ENCODE assay signal across 8 mouse cellular contexts in genomic region chr11:116110540-116110939, GRCm38 (mm10). TPM values are rescaled to one million over a fixed set of nuclear protein-coding genes. Genes with fewer than 3 reads are reported as not detected.
A peak's percentile ranks its signal among the peaks of the same experiment; 100 is the strongest.
DNase-seq lines count a peak whose midpoint lies in the region; ATAC-seq and TF ChIP-seq lines count a peak whose summit lies in the region.

No protein-coding gene starts in this region.

- DNase-seq in spleen, adult 2 months (ENCODE audit: low read depth in 1 of 2, low spot score in 2 of 2), result no peak
- DNase-seq in spleen, postnatal 4 days (ENCODE audit: low spot score in 2 of 2), result no peak
- peak; percentile 86 for DNase-seq in lung, postnatal 0 days (ENCODE audit: low spot score)
- DNase-seq in right cerebral cortex, postnatal 4 days, result no peak
- DNase-seq in thymus, postnatal 10 days (ENCODE audit: low spot score in 2 of 2), result no peak
- no peak for DNase-seq in cerebellum, adult 9-11 months
- DNase-seq in layer of hippocampus, adult 9-11 months, result no peak

- TF ChIP-seq EP300 in lung, postnatal 0 days (IDR thresholded peaks at IDR 0.05), result peak; percentile 27; the same call in 1 of the 2 replicates

- TF ChIP-seq POLR2A in spleen, adult 2 months (IDR thresholded peaks at IDR 0.05; ENCODE audit: low read depth, low read length), result no peak

- peaks cover 9% of the 10 kb centered on the region for H3K27me3 ChIP-seq in spleen, adult 2 months (ENCODE audit: control insufficient read depth, insufficient read depth, low read length)
- peaks cover 68% of the 10 kb centered on the region for H3K27me3 ChIP-seq in hindbrain, embryonic 13.5 days
- 0 out of 2 replicates have a peak, but pooled peaks cover 10% of the 10 kb centered on the region for H3K27me3 ChIP-seq in lung, postnatal 0 days (replicated peaks; ENCODE audit: insufficient read depth, low read length)

- H3K36me3 ChIP-seq in spleen, adult 2 months (ENCODE audit: control insufficient read depth, insufficient read depth, low read length), result no peaks in the 10 kb centered on the region
- no peaks in the 10 kb centered on the region for H3K36me3 ChIP-seq in hindbrain, embryonic 13.5 days
- 0 out of 2 replicates have a peak, but pooled peaks cover 6% of the 10 kb centered on the region for H3K36me3 ChIP-seq in lung, postnatal 0 days (ENCODE audit: insufficient read depth, low read length)

- no peaks in the 10 kb centered on the region for H3K9me3 ChIP-seq in hindbrain, embryonic 13.5 days
- no peaks in the 10 kb centered on the region for H3K9me3 ChIP-seq in lung, postnatal 0 days (ENCODE audit: low read length)

- peaks cover 10% of the 10 kb centered on the region for H3K4me1 ChIP-seq in spleen, adult 2 months (ENCODE audit: control insufficient read depth, insufficient read depth, insufficient read length)
- peaks cover 47% of the 10 kb centered on the region for H3K4me1 ChIP-seq in hindbrain, embryonic 13.5 days (replicated peaks)
- peaks cover 12% of the 10 kb centered on the region; the same call in 1 of the 2 replicates for H3K4me1 ChIP-seq in lung, postnatal 0 days (ENCODE audit: insufficient read depth, low read depth, low read length)

- peak overlapping the region; percentile 46; the same call in 1 of the 2 replicates for H3K4me3 ChIP-seq in spleen, adult 2 months (ENCODE audit: extremely low read depth, insufficient read depth, insufficient read length)
- peak overlapping the region; percentile 40 for H3K4me3 ChIP-seq in hindbrain, embryonic 13.5 days
- H3K4me3 ChIP-seq in lung, postnatal 0 days (ENCODE audit: low read depth, low read length), result peak overlapping the region; percentile 57

- no peak for TF ChIP-seq CTCF in spleen, adult 2 months (IDR thresholded peaks at IDR 0.05; ENCODE audit: extremely low read depth, insufficient read depth, insufficient read length, insufficient replicate concordance)
- TF ChIP-seq CTCF in lung, postnatal 0 days (IDR thresholded peaks at IDR 0.05), result no peak

- peak overlapping the region; percentile 72 for H3K27ac ChIP-seq in spleen, adult 2 months (ENCODE audit: insufficient read depth, low read length)
- H3K27ac ChIP-seq in hindbrain, embryonic 13.5 days, result no peak overlapping the region
- peak overlapping the region; percentile 58 for H3K27ac ChIP-seq in lung, postnatal 0 days (ENCODE audit: low read length)

- WGBS in spleen, adult 2 months, result 21% methylated on average over 10 of the region's 10 CpGs
- WGBS in hindbrain, embryonic 13.5 days, result 35% methylated on average over 10 of the region's 10 CpGs
- WGBS in lung, postnatal 0 days, result 13% methylated on average over 10 of the region's 10 CpGs

- H3K4me2 ChIP-seq in hindbrain, embryonic 13.5 days, result peak overlapping the region; percentile 57
- peak overlapping the region; percentile 65 for H3K4me2 ChIP-seq in lung, postnatal 0 days (replicated peaks; ENCODE audit: low read depth, low read length)

- peak overlapping the region; percentile 63; the same call in 1 of the 2 replicates for H3K9ac ChIP-seq in hindbrain, embryonic 13.5 days
- peak overlapping the region; percentile 50; the same call in 1 of the 2 replicates for H3K9ac ChIP-seq in lung, postnatal 0 days (replicated peaks; ENCODE audit: low read depth)

- ATAC-seq in hindbrain, embryonic 13.5 days (ENCODE audit: low FRiP score), result no peak
- peak; percentile 65 for ATAC-seq in lung, postnatal 0 days

RNA-seq across cellular contexts. Expression of gene Trim47, which starts 16.5 kb away (rescaled TPM):
- 19.4 and 26.1 TPM in 2 replicates for polyA plus RNA-seq in spleen, adult 2 months (2012; rRNA removed)
- 3.9 and 4.5 TPM in 2 replicates for polyA plus RNA-seq in hindbrain, embryonic 13.5 days (2015; fragmentation: Nextera tagmentation; extraction: Ambion mirVana)
- polyA plus RNA-seq in lung, postnatal 0 days (2015; fragmentation: Nextera tagmentation; extraction: Ambion mirVana), result 26.3 and 28.8 TPM in 2 replicates

RNA-seq across cellular contexts. Expression of gene Trim65, which starts 20.4 kb away (rescaled TPM):
- 23.7 and 26.0 TPM in 2 replicates for polyA plus RNA-seq in spleen, adult 2 months (2012; rRNA removed)
- polyA plus RNA-seq in hindbrain, embryonic 13.5 days (2015; fragmentation: Nextera tagmentation; extraction: Ambion mirVana), result 1.9 and 2.3 TPM in 2 replicates
- 3.9 TPM in 2 replicates for polyA plus RNA-seq in lung, postnatal 0 days (2015; fragmentation: Nextera tagmentation; extraction: Ambion mirVana)

RNA-seq across cellular contexts. Expression of gene Wbp2, which starts 23.7 kb away (rescaled TPM):
- polyA plus RNA-seq in spleen, adult 2 months (2012; rRNA removed), result 135 and 162 TPM in 2 replicates
- 129 and 133 TPM in 2 replicates for polyA plus RNA-seq in hindbrain, embryonic 13.5 days (2015; fragmentation: Nextera tagmentation; extraction: Ambion mirVana)
- polyA plus RNA-seq in lung, postnatal 0 days (2015; fragmentation: Nextera tagmentation; extraction: Ambion mirVana), result 84.8 and 108 TPM in 2 replicates

RNA-seq across cellular contexts. Expression of gene Mrpl38, which starts 28.1 kb away (rescaled TPM):
- 37.3 and 40.3 TPM in 2 replicates for polyA plus RNA-seq in spleen, adult 2 months (2012; rRNA removed)
- 76.4 and 78.2 TPM in 2 replicates for polyA plus RNA-seq in hindbrain, embryonic 13.5 days (2015; fragmentation: Nextera tagmentation; extraction: Ambion mirVana)
- 44.1 and 45.9 TPM in 2 replicates for polyA plus RNA-seq in lung, postnatal 0 days (2015; fragmentation: Nextera tagmentation; extraction: Ambion mirVana)

RNA-seq across cellular contexts. Expression of gene Unc13d, which starts 32.8 kb away (rescaled TPM):
- 49.4 and 65.0 TPM in 2 replicates for polyA plus RNA-seq in spleen, adult 2 months (2012; rRNA removed)
- polyA plus RNA-seq in hindbrain, embryonic 13.5 days (2015; fragmentation: Nextera tagmentation; extraction: Ambion mirVana), result 1.5 and 2.0 TPM in 2 replicates
- polyA plus RNA-seq in lung, postnatal 0 days (2015; fragmentation: Nextera tagmentation; extraction: Ambion mirVana), result 14.9 and 25.3 TPM in 2 replicates
